9 mouse cellular contexts compared by ENCODE assay signal in genomic region chr3:37729142-37729541, GRCm38 (mm10). TPM values are rescaled to one million over a fixed set of nuclear protein-coding genes. Genes with fewer than 3 reads are reported as not detected.
A peak's percentile ranks its signal among the peaks of the same experiment; 100 is the strongest.
DNase-seq lines count a peak whose midpoint lies in the region; ATAC-seq lines count a peak whose summit lies in the region.
"Had no signal": no experiment of that assay in that cellular context is flagged by ENCODE, and none has a peak within 500 bp of the region (broad histone marks: within the 10 kb centered on the region; RNA-seq: fewer than 3 reads in every experiment).

No protein-coding gene starts in this region.

- no peaks in the 10 kb centered on the region for H3K27me3 ChIP-seq in midbrain, embryonic 14.5 days (ENCODE audit: control insufficient read depth, insufficient read depth, low read length)
- no peaks in the 10 kb centered on the region for H3K27me3 ChIP-seq in midbrain, embryonic 15.5 days (replicated peaks)

- H3K4me1 ChIP-seq in midbrain, embryonic 14.5 days (ENCODE audit: control insufficient read depth, insufficient read depth, low read length), result no peaks in the 10 kb centered on the region
- no peaks in the 10 kb centered on the region for H3K4me1 ChIP-seq in midbrain, embryonic 15.5 days

- H3K4me3 ChIP-seq in midbrain, embryonic 14.5 days (replicated peaks; ENCODE audit: low read depth, low read length), result no peak overlapping the region
- H3K4me3 ChIP-seq in midbrain, embryonic 15.5 days, result no peak overlapping the region
- H3K4me3 ChIP-seq: left cerebral cortex, adult 2 months had no signal

- no peaks in the 10 kb centered on the region for H3K36me3 ChIP-seq in midbrain, embryonic 14.5 days (ENCODE audit: control insufficient read depth, insufficient read depth, low read length)
- no peaks in the 10 kb centered on the region for H3K36me3 ChIP-seq in midbrain, embryonic 15.5 days (replicated peaks)

- no peaks in the 10 kb centered on the region for H3K9me3 ChIP-seq in midbrain, embryonic 14.5 days (ENCODE audit: control insufficient read depth, low read length)
- no peaks in the 10 kb centered on the region for H3K9me3 ChIP-seq in midbrain, embryonic 15.5 days

- no peak overlapping the region for H3K9ac ChIP-seq in midbrain, embryonic 14.5 days (replicated peaks; ENCODE audit: low read length)
- H3K9ac ChIP-seq in midbrain, embryonic 15.5 days, result no peak overlapping the region

- peak; percentile 69 for DNase-seq in midbrain, embryonic 14.5 days
- DNase-seq in brain, adult 2 months (ENCODE audit: low read depth, low spot score), result peak; percentile 34
- DNase-seq in heart, postnatal 14 days, result peak; percentile 78
- peak; percentile 95 for DNase-seq in kidney, postnatal 25 days
- DNase-seq in cerebellum, adult 11 months, result no peak
- no peak for DNase-seq in layer of hippocampus, postnatal 25 days (ENCODE audit: extremely low spot score in 1 of 2, low spot score in 1 of 2)

- no peak overlapping the region for H3K27ac ChIP-seq in midbrain, embryonic 14.5 days (replicated peaks; ENCODE audit: low read depth, low read length)
- no peak overlapping the region for H3K27ac ChIP-seq in midbrain, embryonic 15.5 days
- H3K27ac ChIP-seq: left cerebral cortex, adult 2 months had no signal

- H3K4me2 ChIP-seq in midbrain, embryonic 14.5 days (ENCODE audit: low read length), result no peak overlapping the region
- no peak overlapping the region for H3K4me2 ChIP-seq in midbrain, embryonic 15.5 days

- 0 out of 2 replicates have a peak, but pooled peaks have one; percentile 7 for ATAC-seq in midbrain, embryonic 14.5 days (ENCODE audit: low FRiP score, low TSS enrichment)
- no peak for ATAC-seq in midbrain, embryonic 15.5 days (replicated peaks)
- ATAC-seq in megakaryocyte, adult 5-6 weeks (ENCODE audit: poor library complexity, severe bottlenecking), result peak; percentile 12; the same call in 1 of the 2 replicates

- WGBS in midbrain, embryonic 14.5 days, result 35% methylated on average over 4 of the region's 4 CpGs
- WGBS in midbrain, embryonic 15.5 days, result 48% methylated on average over 4 of the region's 4 CpGs

- intact Hi-C loops in heart, postnatal 14 days (cut with DNase I), result loop anchor here (5.0 kb wide), 1 partner anchor 87 kb away; no protein-coding TSS in a partner anchor

RNA-seq across cellular contexts. Expression of gene Gm5148, which starts 4.9 kb away (rescaled TPM):
- polyA plus RNA-seq in midbrain, embryonic 14.5 days (2014; fragmentation: Nextera tagmentation; extraction: Ambion mirVana), result 12.9 and 18.5 TPM in 2 replicates
- polyA plus RNA-seq in midbrain, embryonic 15.5 days (2015; fragmentation: Nextera tagmentation; extraction: Ambion mirVana), result 12.4 and 15.4 TPM in 2 replicates
- total RNA-seq in heart, postnatal 14 days (2021), result not detected
- total RNA-seq in megakaryocyte, adult 5-6 weeks (2015), result 0.13 TPM in 1 of 2 replicates, not detected in the other
- total RNA-seq in megakaryocyte, adult 5-6 weeks (2017), result 12.9 and 15.8 TPM in 2 replicates
- 1 to 10 TPM; 3.6 to 4.5 TPM for total RNA-seq in layer of hippocampus, postnatal 25 days (2021)

Comparison
In these comparisons a context has a peak if more than half of its experiments do, and no peak if none do; other contexts are left out.
1. DNase-seq: peak in midbrain, embryonic 14.5 days (single experiment), brain, adult 2 months (single experiment), heart, postnatal 14 days (2 of 2) and kidney, postnatal 25 days (2 of 2); none in cerebellum, adult 11 months (single experiment) and layer of hippocampus, postnatal 25 days (0 of 2).